Mouse (Mus musculus): Measurements from ENCODE around the gene Prrxl1. TPM values are rescaled to one million over a fixed set of nuclear protein-coding genes. Genes with fewer than 3 reads are reported as not detected.
A peak's percentile ranks its signal among the peaks of the same experiment; 100 is the strongest.

The Prrxl1 gene
- polyA plus RNA-seq, 1 experiment from 2014 or later, result 0.86 TPM

GRCm38 (mm10) chr14:32632908-32633600, 33.8 kb downstream of the Prrxl1 start:
- no peak overlapping the region for H3K9ac ChIP-seq
- H3K4me2 ChIP-seq, result no peak overlapping the region
- WGBS, result 67% methylated on average over 6 of the region's 6 CpGs
- no peak overlapping the region for H3K27ac ChIP-seq
- H3K27me3 ChIP-seq (replicated peaks), result no peaks in the 10 kb centered on the region
- no peak for ATAC-seq (ENCODE audit: insufficient read depth, low FRiP score, low read depth)
- H3K36me3 ChIP-seq, result no peaks in the 10 kb centered on the region
- no peak overlapping the region for H3K4me3 ChIP-seq (replicated peaks)
- no peaks in the 10 kb centered on the region for H3K4me1 ChIP-seq
- H3K9me3 ChIP-seq, result no peaks in the 10 kb centered on the region

GRCm38 (mm10) chr14:32634015-32634682, 34.9 kb downstream of the Prrxl1 start:
- H3K9me3 ChIP-seq, result no peaks in the 10 kb centered on the region
- ATAC-seq (ENCODE audit: insufficient read depth, low FRiP score, low read depth), result peak; percentile 63; the same call in 1 of the 2 replicates
- no peak overlapping the region for H3K4me3 ChIP-seq (replicated peaks)
- no peaks in the 10 kb centered on the region for H3K36me3 ChIP-seq
- no peak overlapping the region for H3K9ac ChIP-seq
- WGBS, result 17% methylated on average over 11 of the region's 11 CpGs
- H3K27me3 ChIP-seq (replicated peaks), result no peaks in the 10 kb centered on the region
- no peak overlapping the region; the same call in 1 of the 2 replicates for H3K27ac ChIP-seq
- H3K4me2 ChIP-seq, result no peak overlapping the region
- no peaks in the 10 kb centered on the region for H3K4me1 ChIP-seq

- 87% methylated on average over 2 of the region's 2 CpGs for WGBS
- H3K36me3 ChIP-seq, result no peaks in the 10 kb centered on the region
- H3K9me3 ChIP-seq, result no peaks in the 10 kb centered on the region
- H3K4me2 ChIP-seq, result no peak overlapping the region
- H3K27ac ChIP-seq, result no peak overlapping the region
- H3K27me3 ChIP-seq (replicated peaks), result no peaks in the 10 kb centered on the region
- H3K9ac ChIP-seq, result no peak overlapping the region
- ATAC-seq (ENCODE audit: insufficient read depth, low FRiP score, low read depth), result no peak
- H3K4me3 ChIP-seq (replicated peaks), result no peak overlapping the region
- H3K4me1 ChIP-seq, result no peaks in the 10 kb centered on the region
Measured at GRCm38 (mm10) chr14:32638485-32638884, 39.3 kb downstream of the Prrxl1 start.

GRCm38 (mm10) chr14:32659781-32660180, 60.6 kb downstream of the Prrxl1 start:
- no peak overlapping the region for H3K9ac ChIP-seq
- 0 out of 2 replicates have a peak, but pooled peaks cover 6% of the 10 kb centered on the region for H3K27me3 ChIP-seq (replicated peaks)
- H3K9me3 ChIP-seq, result no peaks in the 10 kb centered on the region
- H3K4me3 ChIP-seq (replicated peaks), result no peak overlapping the region
- WGBS, result 80% methylated on average over 9 of the region's 9 CpGs
- no peak for ATAC-seq (ENCODE audit: insufficient read depth, low FRiP score, low read depth)
- H3K4me2 ChIP-seq, result no peak overlapping the region
- no peak overlapping the region for H3K27ac ChIP-seq
- H3K4me1 ChIP-seq, result no peaks in the 10 kb centered on the region
- no peaks in the 10 kb centered on the region for H3K36me3 ChIP-seq

- Histone ChIP-seq H3K4me2 (no peak overlapping the region), H3K9ac (no peak overlapping the region), H3K27ac (no peak overlapping the region), H3K9me3 (no peaks in the 10 kb centered on the region), H3K36me3 (no peaks in the 10 kb centered on the region), H3K4me3 (replicated peaks) (no peak overlapping the region), H3K4me1 (no peaks in the 10 kb centered on the region), H3K27me3 (replicated peaks) (0 out of 2 replicates have a peak, but pooled peaks cover 6% of the 10 kb centered on the region)
- ATAC-seq (ENCODE audit: insufficient read depth, low FRiP score, low read depth), result no peak
- WGBS, result 81% methylated on average over 6 of the region's 6 CpGs
Measured at GRCm38 (mm10) chr14:32663099-32663498, 63.9 kb downstream of the Prrxl1 start.

GRCm38 (mm10) chr14:32673178-32673577, 74.0 kb downstream of the Prrxl1 start:
- Histone ChIP-seq H3K4me2 (no peak overlapping the region), H3K9me3 (no peaks in the 10 kb centered on the region), H3K9ac (no peak overlapping the region), H3K4me3 (replicated peaks) (no peak overlapping the region), H3K27me3 (replicated peaks) (no peaks in the 10 kb centered on the region), H3K4me1 (no peaks in the 10 kb centered on the region), H3K27ac (no peak overlapping the region), H3K36me3 (no peaks in the 10 kb centered on the region)
- ATAC-seq (ENCODE audit: insufficient read depth, low FRiP score, low read depth), result no peak; the same call in 1 of the 2 replicates
- WGBS, result 44% methylated on average over 3 of the region's 3 CpGs

- no peak for ATAC-seq (ENCODE audit: insufficient read depth, low FRiP score, low read depth)
- Histone ChIP-seq H3K36me3 (no peaks in the 10 kb centered on the region), H3K27ac (no peak overlapping the region), H3K27me3 (replicated peaks) (no peaks in the 10 kb centered on the region), H3K4me1 (peaks cover 11% of the 10 kb centered on the region; the same call in 1 of the 2 replicates), H3K9me3 (no peaks in the 10 kb centered on the region), H3K4me2 (no peak overlapping the region), H3K4me3 (replicated peaks) (no peak overlapping the region), H3K9ac (no peak overlapping the region)
- WGBS, result 67% methylated on average over 3 of the region's 3 CpGs
Measured at GRCm38 (mm10) chr14:32678565-32678964, 79.4 kb downstream of the Prrxl1 start.

GRCm38 (mm10) chr14:32681603-32682002, 82.4 kb downstream of the Prrxl1 start:
- no peak overlapping the region for H3K9ac ChIP-seq
- H3K36me3 ChIP-seq, result no peaks in the 10 kb centered on the region
- no peaks in the 10 kb centered on the region for H3K9me3 ChIP-seq
- ATAC-seq (ENCODE audit: insufficient read depth, low FRiP score, low read depth), result no peak
- H3K4me1 ChIP-seq, result peaks cover 12% of the 10 kb centered on the region; the same call in 1 of the 2 replicates
- no peak overlapping the region for H3K4me3 ChIP-seq (replicated peaks)
- no peak overlapping the region for H3K4me2 ChIP-seq
- no peaks in the 10 kb centered on the region for H3K27me3 ChIP-seq (replicated peaks)
- 79% methylated on average over 3 of the region's 3 CpGs for WGBS
- H3K27ac ChIP-seq, result no peak overlapping the region

GRCm38 (mm10) chr14:32682536-32682935, 83.3 kb downstream of the Prrxl1 start:
- Histone ChIP-seq H3K4me1 (peaks cover 12% of the 10 kb centered on the region; the same call in 1 of the 2 replicates), H3K36me3 (no peaks in the 10 kb centered on the region), H3K27ac (no peak overlapping the region), H3K9ac (no peak overlapping the region), H3K27me3 (replicated peaks) (no peaks in the 10 kb centered on the region), H3K4me2 (no peak overlapping the region), H3K4me3 (replicated peaks) (no peak overlapping the region), H3K9me3 (no peaks in the 10 kb centered on the region)
- 88% methylated on average over 12 of the region's 12 CpGs for WGBS
- ATAC-seq (ENCODE audit: insufficient read depth, low FRiP score, low read depth), result no peak

- H3K9me3 ChIP-seq, result no peaks in the 10 kb centered on the region
- H3K36me3 ChIP-seq, result no peaks in the 10 kb centered on the region
- H3K27me3 ChIP-seq (replicated peaks), result no peaks in the 10 kb centered on the region
- no peak; the same call in 1 of the 2 replicates for ATAC-seq (ENCODE audit: insufficient read depth, low FRiP score, low read depth)
- H3K27ac ChIP-seq, result no peak overlapping the region
- H3K4me2 ChIP-seq, result no peak overlapping the region
- H3K4me1 ChIP-seq, result peaks cover 12% of the 10 kb centered on the region; the same call in 1 of the 2 replicates
- H3K4me3 ChIP-seq (replicated peaks), result no peak overlapping the region
- H3K9ac ChIP-seq, result no peak overlapping the region
- WGBS, result 33% methylated on average over 19 of the region's 19 CpGs
Measured at GRCm38 (mm10) chr14:32683251-32683838, 84.1 kb downstream of the Prrxl1 start.

- no peak overlapping the region for H3K27ac ChIP-seq
- no peak overlapping the region for H3K9ac ChIP-seq
- no peaks in the 10 kb centered on the region for H3K27me3 ChIP-seq (replicated peaks)
- H3K4me3 ChIP-seq (replicated peaks), result no peak overlapping the region
- no peak; the same call in 1 of the 2 replicates for ATAC-seq (ENCODE audit: insufficient read depth, low FRiP score, low read depth)
- WGBS, result 63% methylated on average over 19 of the region's 19 CpGs
- H3K4me1 ChIP-seq, result peaks cover 12% of the 10 kb centered on the region; the same call in 1 of the 2 replicates
- H3K4me2 ChIP-seq, result peak overlapping the region; percentile 32
- no peaks in the 10 kb centered on the region for H3K36me3 ChIP-seq
- H3K9me3 ChIP-seq, result no peaks in the 10 kb centered on the region
Measured at GRCm38 (mm10) chr14:32683982-32684734, 85.0 kb downstream of the Prrxl1 start.

Data from stomach, embryonic 15.5 days (tissue).